Mouse (Mus musculus): ENCODE data around the gene Slc25a12. TPM values are rescaled to one million over a fixed set of nuclear protein-coding genes. Genes with fewer than 3 reads are reported as not detected.

Slc25a12 gene
- polyA plus RNA-seq, 1 experiment from 2014 or later = 27.5 TPM

GRCm38 (mm10) chr2:71291566-71291965 lies 76.0 kb downstream of the Slc25a12 start:
- Histone ChIP-seq H3K4me1 (replicated peaks; ENCODE audit: control insufficient read depth, insufficient read depth, low read length) (no peaks in the 10 kb centered on the region), H3K9me3 (ENCODE audit: control insufficient read depth, low read length) (no peaks in the 10 kb centered on the region), H3K27me3 (replicated peaks; ENCODE audit: control insufficient read depth, insufficient read depth, low read length) (no peaks in the 10 kb centered on the region), H3K9ac (ENCODE audit: low read length) (no peak overlapping the region), H3K27ac (ENCODE audit: low read depth) (no peak overlapping the region), H3K4me2 (ENCODE audit: low read length) (no peak overlapping the region), H3K36me3 (ENCODE audit: control insufficient read depth, insufficient read depth, low read length) (no peaks in the 10 kb centered on the region), H3K4me3 (ENCODE audit: low read depth, low read length) (no peak overlapping the region)
- 56% methylated on average over 5 of the region's 5 CpGs for WGBS
- DNase-seq (ENCODE audit: low spot score) = no peak
- no peak for ATAC-seq (replicated peaks; ENCODE audit: low FRiP score, low TSS enrichment, low read depth)

- ATAC-seq (replicated peaks; ENCODE audit: low FRiP score, low TSS enrichment, low read depth) (no peak), DNase-seq (ENCODE audit: low spot score) (no peak)
- Histone ChIP-seq H3K27ac (ENCODE audit: low read depth) (no peak overlapping the region), H3K27me3 (replicated peaks; ENCODE audit: control insufficient read depth, insufficient read depth, low read length) (no peaks in the 10 kb centered on the region), H3K36me3 (ENCODE audit: control insufficient read depth, insufficient read depth, low read length) (no peaks in the 10 kb centered on the region), H3K4me2 (ENCODE audit: low read length) (no peak overlapping the region), H3K4me1 (replicated peaks; ENCODE audit: control insufficient read depth, insufficient read depth, low read length) (no peaks in the 10 kb centered on the region), H3K9ac (ENCODE audit: low read length) (no peak overlapping the region), H3K4me3 (ENCODE audit: low read depth, low read length) (no peak overlapping the region), H3K9me3 (ENCODE audit: control insufficient read depth, low read length) (no peaks in the 10 kb centered on the region)
- WGBS = 50% methylated on average over 6 of the region's 6 CpGs
Measured at GRCm38 (mm10) chr2:71290107-71290775, 77.3 kb downstream of the Slc25a12 start.

GRCm38 (mm10) chr2:71281981-71282380 lies 85.6 kb downstream of the Slc25a12 start:
- H3K9ac ChIP-seq (ENCODE audit: low read length) = no peak overlapping the region
- H3K27ac ChIP-seq (ENCODE audit: low read depth) = no peak overlapping the region
- no peak overlapping the region for H3K4me2 ChIP-seq (ENCODE audit: low read length)
- H3K4me1 ChIP-seq (replicated peaks; ENCODE audit: control insufficient read depth, insufficient read depth, low read length) = no peaks in the 10 kb centered on the region
- no peaks in the 10 kb centered on the region for H3K9me3 ChIP-seq (ENCODE audit: control insufficient read depth, low read length)
- peaks cover 9% of the 10 kb centered on the region for H3K36me3 ChIP-seq (ENCODE audit: control insufficient read depth, insufficient read depth, low read length)
- 83% methylated on average over 1 of the region's 1 CpGs for WGBS
- ATAC-seq (replicated peaks; ENCODE audit: low FRiP score, low TSS enrichment, low read depth) (no peak), DNase-seq (ENCODE audit: low spot score) (no peak)
- no peak overlapping the region for H3K4me3 ChIP-seq (ENCODE audit: low read depth, low read length)
- no peaks in the 10 kb centered on the region for H3K27me3 ChIP-seq (replicated peaks; ENCODE audit: control insufficient read depth, insufficient read depth, low read length)

GRCm38 (mm10) chr2:71278791-71279775 lies 88.5 kb downstream of the Slc25a12 start:
- Histone ChIP-seq H3K4me3 (ENCODE audit: low read depth, low read length) (no peak overlapping the region), H3K4me1 (replicated peaks; ENCODE audit: control insufficient read depth, insufficient read depth, low read length) (no peaks in the 10 kb centered on the region), H3K9ac (ENCODE audit: low read length) (no peak overlapping the region), H3K27me3 (replicated peaks; ENCODE audit: control insufficient read depth, insufficient read depth, low read length) (no peaks in the 10 kb centered on the region), H3K36me3 (ENCODE audit: control insufficient read depth, insufficient read depth, low read length) (peaks cover 9% of the 10 kb centered on the region), H3K4me2 (ENCODE audit: low read length) (no peak overlapping the region), H3K9me3 (ENCODE audit: control insufficient read depth, low read length) (no peaks in the 10 kb centered on the region), H3K27ac (ENCODE audit: low read depth) (no peak overlapping the region)
- DNase-seq (ENCODE audit: low spot score) = no peak
- no peak for ATAC-seq (replicated peaks; ENCODE audit: low FRiP score, low TSS enrichment, low read depth)
- WGBS = 78% methylated on average over 23 of the region's 23 CpGs

GRCm38 (mm10) chr2:71275734-71276133 lies 91.8 kb downstream of the Slc25a12 start:
- no peaks in the 10 kb centered on the region for H3K9me3 ChIP-seq (ENCODE audit: control insufficient read depth, low read length)
- no peak overlapping the region for H3K4me2 ChIP-seq (ENCODE audit: low read length)
- H3K9ac ChIP-seq (ENCODE audit: low read length) = no peak overlapping the region
- no peak for DNase-seq (ENCODE audit: low spot score)
- H3K27me3 ChIP-seq (replicated peaks; ENCODE audit: control insufficient read depth, insufficient read depth, low read length) = no peaks in the 10 kb centered on the region
- H3K27ac ChIP-seq (ENCODE audit: low read depth) = no peak overlapping the region
- no peaks in the 10 kb centered on the region for H3K4me1 ChIP-seq (replicated peaks; ENCODE audit: control insufficient read depth, insufficient read depth, low read length)
- no peak for ATAC-seq (replicated peaks; ENCODE audit: low FRiP score, low TSS enrichment, low read depth)
- H3K4me3 ChIP-seq (ENCODE audit: low read depth, low read length) = no peak overlapping the region
- 88% methylated on average over 7 of the region's 7 CpGs for WGBS
- no peaks in the 10 kb centered on the region; the same call in 1 of the 2 replicates for H3K36me3 ChIP-seq (ENCODE audit: control insufficient read depth, insufficient read depth, low read length)

GRCm38 (mm10) chr2:71273955-71274679 lies 93.4 kb downstream of the Slc25a12 start:
- H3K27ac ChIP-seq (ENCODE audit: low read depth) = 0 out of 2 replicates have a peak overlapping the region, but pooled peaks have one; percentile 11
- ATAC-seq (replicated peaks; ENCODE audit: low FRiP score, low TSS enrichment, low read depth) = no peak

GRCm38 (mm10) chr2:71270085-71270484 lies 97.5 kb downstream of the Slc25a12 start:
- H3K27ac ChIP-seq (ENCODE audit: low read depth) = no peak overlapping the region
- H3K27me3 ChIP-seq (replicated peaks; ENCODE audit: control insufficient read depth, insufficient read depth, low read length) = no peaks in the 10 kb centered on the region
- ATAC-seq (replicated peaks; ENCODE audit: low FRiP score, low TSS enrichment, low read depth) (no peak), DNase-seq (ENCODE audit: low spot score) (no peak)
- 68% methylated on average over 4 of the region's 4 CpGs for WGBS
- peaks cover 18% of the 10 kb centered on the region for H3K36me3 ChIP-seq (ENCODE audit: control insufficient read depth, insufficient read depth, low read length)
- H3K9me3 ChIP-seq (ENCODE audit: control insufficient read depth, low read length) = no peaks in the 10 kb centered on the region
- H3K9ac ChIP-seq (ENCODE audit: low read length) = no peak overlapping the region
- no peak overlapping the region for H3K4me2 ChIP-seq (ENCODE audit: low read length)
- H3K4me1 ChIP-seq (replicated peaks; ENCODE audit: control insufficient read depth, insufficient read depth, low read length) = no peaks in the 10 kb centered on the region
- H3K4me3 ChIP-seq (ENCODE audit: low read depth, low read length) = no peak overlapping the region

More at GRCm38 (mm10) chr2:71273955-71274679, 93.4 kb downstream of the Slc25a12 start:
- Histone ChIP-seq H3K9ac (ENCODE audit: low read length) (no peak overlapping the region), H3K4me3 (ENCODE audit: low read depth, low read length) (peak overlapping the region; percentile 11; the same call in 1 of the 2 replicates), H3K4me2 (ENCODE audit: low read length) (peak overlapping the region; percentile 31), H3K4me1 (replicated peaks; ENCODE audit: control insufficient read depth, insufficient read depth, low read length) (no peaks in the 10 kb centered on the region), H3K36me3 (ENCODE audit: control insufficient read depth, insufficient read depth, low read length) (no peaks in the 10 kb centered on the region; the same call in 1 of the 2 replicates), H3K27me3 (replicated peaks; ENCODE audit: control insufficient read depth, insufficient read depth, low read length) (no peaks in the 10 kb centered on the region), H3K9me3 (ENCODE audit: control insufficient read depth, low read length) (no peaks in the 10 kb centered on the region)
- WGBS = 48% methylated on average over 23 of the region's 23 CpGs
- DNase-seq (ENCODE audit: low spot score) = peak; percentile 63

GRCm38 (mm10) chr2:71269332-71269731 lies 98.2 kb downstream of the Slc25a12 start:
- Histone ChIP-seq H3K4me1 (replicated peaks; ENCODE audit: control insufficient read depth, insufficient read depth, low read length) (no peaks in the 10 kb centered on the region), H3K4me3 (ENCODE audit: low read depth, low read length) (no peak overlapping the region), H3K9ac (ENCODE audit: low read length) (no peak overlapping the region), H3K27me3 (replicated peaks; ENCODE audit: control insufficient read depth, insufficient read depth, low read length) (no peaks in the 10 kb centered on the region), H3K9me3 (ENCODE audit: control insufficient read depth, low read length) (no peaks in the 10 kb centered on the region), H3K4me2 (ENCODE audit: low read length) (no peak overlapping the region), H3K27ac (ENCODE audit: low read depth) (no peak overlapping the region), H3K36me3 (ENCODE audit: control insufficient read depth, insufficient read depth, low read length) (peaks cover 26% of the 10 kb centered on the region)
- ATAC-seq (replicated peaks; ENCODE audit: low FRiP score, low TSS enrichment, low read depth) (no peak), DNase-seq (ENCODE audit: low spot score) (no peak)
- 58% methylated on average over 1 of the region's 1 CpGs for WGBS
